Mouse (Mus musculus) hindbrain, postnatal 0 days (tissue): Measurements from ENCODE around the gene Lsm11. TPM values are rescaled to one million over a fixed set of nuclear protein-coding genes. Genes with fewer than 3 reads are reported as not detected.
"Not testable (repeated sequence)": the region's sequence is repeated elsewhere in the genome, so short reads cannot be mapped to it uniquely, and the experiment has no call there.

Experiments used
- ATAC-seq: fragments of 200-750 bp; cut with Nextera tagmentation; 2 replicates; pipeline ENCODE4 v1.8.0; 2017; ENCODE audit warnings: mild to moderate bottlenecking, moderate TSS enrichment, moderate library complexity
- DNase-seq: peaks from one replicate; pipeline ENCODE4 v3.0.0-alpha.2; 2015; ENCODE audit warnings: low spot score
- H3K27ac ChIP-seq: fragments of 300-500 bp; sonication (generic); 2 replicates; pipeline ENCODE4 v1.5.1; 2014; ENCODE audit warnings: mild to moderate bottlenecking
- H3K27me3 ChIP-seq: fragments of 300-500 bp; sonication (generic); 2 replicates; pipeline ENCODE4 v1.6.1; 2014; ENCODE audit warnings: low read length, mixed read lengths; ENCODE audit not compliant: insufficient read depth
- H3K36me3 ChIP-seq: fragments of 300-500 bp; sonication (generic); 2 replicates; pipeline ENCODE4 v1.6.1; 2014; ENCODE audit warnings: low read length, mixed read lengths; ENCODE audit not compliant: insufficient read depth
- H3K4me1 ChIP-seq: fragments of 300-500 bp; sonication (generic); 2 replicates; pipeline ENCODE4 v1.6.1; 2014; ENCODE audit warnings: antibody characterized with exemption, low read length, mixed read lengths; ENCODE audit not compliant: insufficient read depth
- H3K4me2 ChIP-seq: fragments of 300-500 bp; sonication (generic); 2 replicates; pipeline ENCODE4 v1.6.1; 2014; ENCODE audit warnings: low read depth, mild to moderate bottlenecking, low read length, moderate library complexity, mixed read lengths
- H3K4me3 ChIP-seq: fragments of 300-500 bp; sonication (generic); 2 replicates; pipeline ENCODE4 v1.5.1; 2014; ENCODE audit warnings: low read length
- H3K9ac ChIP-seq: fragments of 300-500 bp; sonication (generic); replicated peaks from 2 replicates; pipeline ENCODE4 v1.6.1; 2014; ENCODE audit warnings: mild to moderate bottlenecking, low read length, moderate library complexity, mixed read lengths
- H3K9me3 ChIP-seq: fragments of 300-500 bp; sonication (generic); 2 replicates; pipeline ENCODE4 v1.6.1; 2016; ENCODE audit warnings: low read length, mixed read lengths
- CTCF ChIP-seq: IDR thresholded peaks from 2 replicates; pipeline ENCODE4 v1.5.1; 2016; ENCODE audit warnings: antibody characterized with exemption, control low read depth, low read depth
- WGBS: fragments of 180-500 bp; shearing (Covaris S2); extraction: QIAGEN DNeasy Blood & Tissue Kit; methylation state at CpG from one replicate; pipeline ENCODE4 v1.1.7; 2014; 5-methylcytosine and 5-hydroxymethylcytosine counted together
- polyA plus RNA-seq: library from polyadenylated mRNA; unstranded; fragments of >200 nt; fragmentation: Nextera tagmentation; extraction: Ambion mirVana; gene quantifications from 2 replicates; pipeline ENCODE4 v1.2.1, GENCODE M21; 2015
- total RNA-seq: library from RNA; depleted of rRNA; stranded (reverse); fragments of >200 nt; gene quantifications from 2 replicates; pipeline ENCODE4 v1.2.3, GENCODE M21; 2014; rRNA removed

Lsm11 gene
- total and polyA plus RNA-seq, 2 experiments from 2014 or later = 31.0 to 92.6 TPM

DNA sequence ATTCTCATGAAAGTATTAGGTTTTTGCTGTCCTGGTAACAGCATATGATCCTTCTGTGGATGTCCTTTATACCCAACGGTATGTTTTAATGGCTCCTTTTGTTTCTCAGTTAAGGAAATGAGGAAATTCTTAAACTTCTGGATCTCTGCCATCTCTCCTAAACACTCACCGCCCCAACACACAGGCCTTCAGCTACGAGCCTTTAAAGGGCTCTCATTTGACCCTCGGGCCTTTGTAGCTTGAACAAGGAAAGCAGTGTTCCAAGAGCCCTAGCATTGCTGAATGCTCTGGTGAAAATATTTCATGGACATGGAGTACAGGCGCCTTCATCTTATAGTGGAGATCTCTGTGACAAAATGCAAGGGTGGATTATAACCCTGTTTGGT is 63.1 kb downstream of the Lsm11 start:
- 26% methylated on average over 5 of the region's 5 CpGs for WGBS
- Histone ChIP-seq H3K9me3 (no peaks in the 10 kb centered on the region), H3K4me3 (no peak overlapping the region), H3K4me1 (no peaks in the 10 kb centered on the region), H3K9ac (no peak overlapping the region), H3K27me3 (no peaks in the 10 kb centered on the region), H3K27ac (0 out of 2 replicates have a peak overlapping the region, but pooled peaks have one; percentile 20), H3K4me2 (no peak overlapping the region), H3K36me3 (peaks cover 9% of the 10 kb centered on the region; the same call in 1 of the 2 replicates)
- ATAC-seq (no peak), DNase-seq (peak; percentile 53)
- no peak for TF ChIP-seq CTCF

- Histone ChIP-seq H3K27me3 (no peaks in the 10 kb centered on the region), H3K9me3 (no peaks in the 10 kb centered on the region), H3K4me3 (no peak overlapping the region), H3K27ac (no peak overlapping the region), H3K9ac (no peak overlapping the region), H3K4me2 (peak overlapping the region; percentile 11), H3K36me3 (peaks cover 5% of the 10 kb centered on the region; the same call in 1 of the 2 replicates), H3K4me1 (no peaks in the 10 kb centered on the region)
- DNase-seq (peak; percentile 85), ATAC-seq (peak; percentile 70; the same call in 1 of the 2 replicates)
- 30% methylated on average over 6 of the region's 6 CpGs for WGBS
- peak; percentile 64 for TF ChIP-seq CTCF
Observed at GRCm38 (mm10) chr11:45881026-45881682, 63.6 kb downstream of the Lsm11 start.

- DNase-seq, H3K9ac ChIP-seq, ATAC-seq, H3K4me1 ChIP-seq, H3K27me3 ChIP-seq, H3K4me2 ChIP-seq, H3K36me3 ChIP-seq, H3K27ac ChIP-seq, H3K9me3 ChIP-seq, H3K4me3 ChIP-seq: not testable (repeated sequence)
- 57% methylated on average over 4 of the region's 4 CpGs for WGBS
Observed at GRCm38 (mm10) chr11:45879366-45879765, 65.4 kb downstream of the Lsm11 start.

Other genes starting within 250 kb of the Lsm11 start
- gene Clint1, start 92.9 kb downstream of the Lsm11 start, total RNA-seq = 26.5 and 30.4 TPM in 2 replicates
- 31.0 and 31.8 TPM in 2 replicates for gene Clint1, start 92.9 kb downstream of the Lsm11 start, polyA plus RNA-seq
- gene Thg1l, start 10.6 kb upstream of the Lsm11 start, total RNA-seq = 11.4 and 13.3 TPM in 2 replicates
- gene Thg1l, start 10.6 kb upstream of the Lsm11 start, polyA plus RNA-seq = 8.8 and 10.6 TPM in 2 replicates
- gene Sox30, start 35.4 kb upstream of the Lsm11 start, total RNA-seq = 0.93 TPM in 1 of 2 replicates, not detected in the other
- gene Sox30, start 35.4 kb upstream of the Lsm11 start, polyA plus RNA-seq = 0.08 and 0.09 TPM in 2 replicates
- 6.5 and 10.6 TPM in 2 replicates for gene Gm12166, start 107.4 kb upstream of the Lsm11 start, total RNA-seq
- 8.2 and 8.3 TPM in 2 replicates for gene Gm12166, start 107.4 kb upstream of the Lsm11 start, polyA plus RNA-seq
- 18.5 and 19.1 TPM in 2 replicates for gene Adam19, start 111.1 kb upstream of the Lsm11 start, total RNA-seq
- 5.6 and 5.8 TPM in 2 replicates for gene Adam19, start 111.1 kb upstream of the Lsm11 start, polyA plus RNA-seq
- gene Nipal4, start 221.6 kb upstream of the Lsm11 start, total RNA-seq = 0.65 and 1.6 TPM in 2 replicates
- 0.38 and 0.47 TPM in 2 replicates for gene Nipal4, start 221.6 kb upstream of the Lsm11 start, polyA plus RNA-seq